28 mouse cellular contexts compared by ENCODE assay signal in the genomic region with DNA sequence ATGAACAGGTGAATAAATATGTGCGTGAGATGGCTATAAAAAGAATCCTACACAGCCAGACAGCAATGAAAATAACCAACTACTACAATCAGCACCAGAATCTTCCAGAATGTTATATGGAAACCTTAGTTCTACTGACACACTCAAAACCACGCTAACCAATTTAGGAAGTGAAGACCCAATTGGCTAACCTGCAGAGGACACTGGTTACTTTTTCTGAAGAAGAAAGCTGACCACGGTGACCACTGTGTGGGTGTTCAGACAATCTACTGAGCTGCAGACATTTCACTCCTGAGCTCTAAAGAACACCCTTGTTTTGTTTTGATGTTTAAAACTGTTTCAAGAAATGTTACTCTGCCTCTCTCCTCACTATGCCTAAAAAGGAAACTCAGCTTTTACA. TPM values are rescaled to one million over a fixed set of nuclear protein-coding genes. Genes with fewer than 3 reads are reported as not detected.
DNase-seq lines count a peak whose midpoint lies in the region; ATAC-seq and TF ChIP-seq lines count a peak whose summit lies in the region.
"Had no signal": no experiment of that assay in that cellular context is flagged by ENCODE, and none has a peak within 500 bp of the region (broad histone marks: within the 10 kb centered on the region; RNA-seq: fewer than 3 reads in every experiment).

No protein-coding gene starts in this region.

- no peak for TF ChIP-seq RAD21 in MEL (IDR thresholded peaks at IDR 0.05; ENCODE audit: low read depth, low read length)

- H3K27me3 ChIP-seq in heart, embryonic 10.5 days (ENCODE audit: insufficient read depth, poor library complexity, severe bottlenecking): no peaks in the 10 kb centered on the region
- H3K27me3 ChIP-seq in MEL (ENCODE audit: control insufficient read depth in 1 of 2, insufficient read depth in 2 of 2, low read length in 2 of 2): no peaks in the 10 kb centered on the region
- H3K27me3 ChIP-seq: heart, embryonic 12.5 days; heart, embryonic 15.5 days; hindbrain, embryonic 13.5 days; intestine, embryonic 15.5 days; Patski had no signal

- no peaks in the 10 kb centered on the region for H3K79me2 ChIP-seq in MEL (ENCODE audit: control insufficient read depth, insufficient read depth, low read length, poor library complexity)

- TF ChIP-seq CTCF in MEL (IDR thresholded peaks at IDR 0.05 in 2 of 3, conservative IDR thresholded peaks at IDR 0.05 in 1 of 3; ENCODE audit: control insufficient read depth in 1 of 3, insufficient read depth in 1 of 3, low read depth in 2 of 3, low read length in 3 of 3, poor library complexity in 1 of 3, severe bottlenecking in 1 of 3): no peak

- peak; percentile 21 for DNase-seq in heart, adult 11 months
- DNase-seq in heart, embryonic 10.5 days (ENCODE audit: low spot score): no peak
- DNase-seq in MEL (ENCODE audit: low read depth, low spot score): peak; percentile 33
- DNase-seq in natural killer cell, adult 2 months (ENCODE audit: low spot score in 2 of 2): peak; percentile 3 to 26
- DNase-seq in thymus, postnatal 14 days: no peak
- DNase-seq: adrenal gland, postnatal 10 days; adrenal gland, postnatal 36 days; B cell, adult 2 months; cerebellum, adult 11 months; cerebellum, adult 2 months; cerebellum, adult 9-11 months; cerebellum, postnatal 25 days; forebrain, postnatal 0 days; gastrocnemius, adult 2 months; gastrocnemius, postnatal 14 days; heart, postnatal 10 days; heart, postnatal 36 days had no signal

- H3K36me3 ChIP-seq in heart, embryonic 10.5 days: peaks cover 22% of the 10 kb centered on the region
- no peaks in the 10 kb centered on the region; a peak in 2 of 4 replicates for H3K36me3 ChIP-seq in MEL (ENCODE audit: control insufficient read depth in 1 of 2, insufficient read depth in 2 of 2, low read length in 2 of 2)
- H3K36me3 ChIP-seq: intestine, embryonic 15.5 days had no signal

- no peak overlapping the region for H3K27ac ChIP-seq in heart, embryonic 10.5 days
- H3K27ac ChIP-seq in MEL (ENCODE audit: control insufficient read depth, low read depth, low read length): no peak overlapping the region
- H3K27ac ChIP-seq: gastrocnemius, adult 2 months; heart, embryonic 15.5 days; hindbrain, embryonic 10.5 days; hindbrain, embryonic 13.5 days; intestine, embryonic 15.5 days had no signal

- no peak for TF ChIP-seq POLR2A in MEL (IDR thresholded peaks at IDR 0.05; ENCODE audit: control insufficient read depth in 1 of 2, insufficient read depth in 1 of 2, low read depth in 1 of 2, low read length in 2 of 2, poor library complexity in 1 of 2)

- WGBS in heart, embryonic 10.5 days: 90% methylated on average over 3 of the region's 3 CpGs

- H3K9me3 ChIP-seq in heart, embryonic 10.5 days: no peaks in the 10 kb centered on the region
- H3K9me3 ChIP-seq in MEL (replicated peaks; ENCODE audit: insufficient read depth, low read length): no peaks in the 10 kb centered on the region
- H3K9me3 ChIP-seq: heart, embryonic 12.5 days; heart, embryonic 15.5 days; hindbrain, embryonic 10.5 days; hindbrain, embryonic 13.5 days; intestine, embryonic 15.5 days had no signal

- no peak overlapping the region for H3K4me3 ChIP-seq in heart, embryonic 10.5 days
- no peak overlapping the region for H3K4me3 ChIP-seq in MEL (ENCODE audit: control insufficient read depth in 1 of 2, insufficient read depth in 1 of 2, low read depth in 2 of 2, low read length in 2 of 2)
- H3K4me3 ChIP-seq: gastrocnemius, adult 2 months; heart, embryonic 12.5 days; heart, embryonic 15.5 days; hindbrain, embryonic 10.5 days; hindbrain, embryonic 13.5 days; intestine, embryonic 15.5 days had no signal

- H3K9ac ChIP-seq in MEL (ENCODE audit: control insufficient read depth, low read depth, low read length, poor library complexity, severe bottlenecking): no peak overlapping the region
- H3K9ac ChIP-seq: forebrain, postnatal 0 days; heart, embryonic 12.5 days; heart, embryonic 15.5 days; hindbrain, embryonic 13.5 days; intestine, embryonic 15.5 days had no signal

- peak; percentile 76 for ATAC-seq in granulocyte monocyte progenitor cell, adult 5-6 weeks (replicated peaks; ENCODE audit: poor library complexity, severe bottlenecking)
- ATAC-seq in megakaryocyte-erythroid progenitor cell, adult 5-6 weeks (replicated peaks; ENCODE audit: low FRiP score, low TSS enrichment, poor library complexity, severe bottlenecking): no peak
- no peak for ATAC-seq in erythroid progenitor cell, adult 5-6 weeks (replicated peaks; ENCODE audit: low FRiP score, poor library complexity, severe bottlenecking)
- ATAC-seq: forebrain, embryonic 14.5 days; forebrain, postnatal 0 days; hindbrain, embryonic 16.5 days; intestine, embryonic 15.5 days had no signal

- TF ChIP-seq EP300 in MEL (IDR thresholded peaks at IDR 0.05; ENCODE audit: low read depth in 1 of 2, low read length in 2 of 2): no peak

- H3K4me1 ChIP-seq in heart, embryonic 10.5 days: peaks cover 4% of the 10 kb centered on the region; the same call in 1 of the 2 replicates
- no peaks in the 10 kb centered on the region for H3K4me1 ChIP-seq in MEL (ENCODE audit: control insufficient read depth in 1 of 2, insufficient read depth in 2 of 2, low read length in 2 of 2)
- H3K4me1 ChIP-seq: hindbrain, embryonic 10.5 days; hindbrain, embryonic 13.5 days; intestine, embryonic 15.5 days had no signal

TF ChIP-seq in MEL, 35 proteins besides CTCF, POLR2A, EP300 and RAD21:
- TF ChIP-seq CHD1 (IDR thresholded peaks at IDR 0.05; ENCODE audit: low read depth, low read length): no peak
- TF ChIP-seq HCFC1 (IDR thresholded peaks at IDR 0.05; ENCODE audit: low read depth, low read length): no peak
- TF ChIP-seq ZC3H11A (IDR thresholded peaks at IDR 0.05; ENCODE audit: low read depth, low read length): no peak
- TF ChIP-seq RCOR1 (IDR thresholded peaks at IDR 0.05; ENCODE audit: low read depth, low read length): no peak
- TF ChIP-seq MAFK (IDR thresholded peaks at IDR 0.05; ENCODE audit: borderline replicate concordance, low read depth, low read length): no peak
- TF ChIP-seq TAL1 (IDR thresholded peaks at IDR 0.05; ENCODE audit: low read length): peak; percentile 41
- TF ChIP-seq GATA1 (IDR thresholded peaks at IDR 0.05; ENCODE audit: low read depth, low read length): no peak

RNA-seq across cellular contexts. Expression of a gene that starts 9.3 kb away (rescaled TPM):
- 44.1 and 54.1 TPM in 2 replicates for polyA plus RNA-seq in heart, embryonic 10.5 days (2016; fragmentation: Nextera tagmentation; extraction: Ambion mirVana)
- 24.3 and 26.9 TPM in 2 replicates for total RNA-seq in MEL (2012; rRNA removed)
- polyA plus RNA-seq in MEL (2012; ENCODE audit: insufficient read depth in 1 of 2, insufficient read length in 2 of 2, low read depth in 1 of 2, low replicate concordance in 2 of 2, missing spikeins in 1 of 2): 100 to 1,000 TPM in 1 of 2 experiments, 10 to 100 TPM in 1; 27.0 to 330 TPM
- total RNA-seq in granulocyte monocyte progenitor cell, adult 5-6 weeks (2014; fragmentation: Nextera tagmentation): 22.1 and 26.8 TPM in 2 replicates
- total RNA-seq in granulocyte monocyte progenitor cell, adult 5-6 weeks (2017): 51.4 and 61.2 TPM in 2 replicates
- 23.3 and 40.6 TPM in 2 replicates for total RNA-seq in megakaryocyte-erythroid progenitor cell, adult 5-6 weeks (2014; fragmentation: Nextera tagmentation)
- total RNA-seq in megakaryocyte-erythroid progenitor cell, adult 5-6 weeks (2017): 31.8 and 80.4 TPM in 2 replicates
- total RNA-seq in erythroid progenitor cell, adult 5-6 weeks (2015; ENCODE audit: low replicate concordance): 4.7 and 8.0 TPM in 2 replicates
- 13.9 and 21.3 TPM in 2 replicates for total RNA-seq in erythroid progenitor cell, adult 5-6 weeks (2017; ENCODE audit: low replicate concordance)

RNA-seq across cellular contexts. Expression of a gene that starts 15.9 kb away (rescaled TPM):
- polyA plus RNA-seq in heart, embryonic 10.5 days (2016; fragmentation: Nextera tagmentation; extraction: Ambion mirVana): 26.9 and 28.0 TPM in 2 replicates
- 26.5 and 30.1 TPM in 2 replicates for total RNA-seq in MEL (2012; rRNA removed)
- 10 to 100 TPM in 1 of 2 experiments, not detected in 1; 31.1 TPM for polyA plus RNA-seq in MEL (2012; ENCODE audit: insufficient read depth in 1 of 2, insufficient read length in 2 of 2, low read depth in 1 of 2, low replicate concordance in 2 of 2, missing spikeins in 1 of 2)
- total RNA-seq in granulocyte monocyte progenitor cell, adult 5-6 weeks (2014; fragmentation: Nextera tagmentation): 43.0 and 44.0 TPM in 2 replicates
- 36.1 and 40.2 TPM in 2 replicates for total RNA-seq in granulocyte monocyte progenitor cell, adult 5-6 weeks (2017)
- total RNA-seq in megakaryocyte-erythroid progenitor cell, adult 5-6 weeks (2014; fragmentation: Nextera tagmentation): 26.6 and 38.7 TPM in 2 replicates
- total RNA-seq in megakaryocyte-erythroid progenitor cell, adult 5-6 weeks (2017): 24.3 and 35.7 TPM in 2 replicates
- 8.6 and 17.2 TPM in 2 replicates for total RNA-seq in erythroid progenitor cell, adult 5-6 weeks (2015; ENCODE audit: low replicate concordance)
- total RNA-seq in erythroid progenitor cell, adult 5-6 weeks (2017; ENCODE audit: low replicate concordance): 3.6 and 9.0 TPM in 2 replicates

RNA-seq across cellular contexts. Expression of a gene that starts 29.5 kb away (rescaled TPM):
- 17.7 and 18.4 TPM in 2 replicates for polyA plus RNA-seq in heart, embryonic 10.5 days (2016; fragmentation: Nextera tagmentation; extraction: Ambion mirVana)
- 7.3 and 7.9 TPM in 2 replicates for total RNA-seq in MEL (2012; rRNA removed)
- 10 to 100 TPM in 1 of 2 experiments, not detected in 1; 15.4 TPM for polyA plus RNA-seq in MEL (2012; ENCODE audit: insufficient read depth in 1 of 2, insufficient read length in 2 of 2, low read depth in 1 of 2, low replicate concordance in 2 of 2, missing spikeins in 1 of 2)
- total RNA-seq in granulocyte monocyte progenitor cell, adult 5-6 weeks (2014; fragmentation: Nextera tagmentation): 20.1 and 27.7 TPM in 2 replicates
- 11.1 and 12.5 TPM in 2 replicates for total RNA-seq in granulocyte monocyte progenitor cell, adult 5-6 weeks (2017)
- 47.0 and 61.6 TPM in 2 replicates for total RNA-seq in megakaryocyte-erythroid progenitor cell, adult 5-6 weeks (2014; fragmentation: Nextera tagmentation)
- 11.5 and 21.2 TPM in 2 replicates for total RNA-seq in megakaryocyte-erythroid progenitor cell, adult 5-6 weeks (2017)
- total RNA-seq in erythroid progenitor cell, adult 5-6 weeks (2015; ENCODE audit: low replicate concordance): 241 and 246 TPM in 2 replicates
- 163 and 208 TPM in 2 replicates for total RNA-seq in erythroid progenitor cell, adult 5-6 weeks (2017; ENCODE audit: low replicate concordance)

Comparison
In these comparisons a context has a peak if more than half of its experiments do, and no peak if none do; other contexts are left out.
1. DNase-seq: peak in heart, adult 11 months (single experiment), MEL (single experiment) and natural killer cell, adult 2 months (2 of 2); none in heart, embryonic 10.5 days (single experiment) and thymus, postnatal 14 days (single experiment).